Mouse (Mus musculus) midbrain, embryonic 13.5 days (tissue): ENCODE data around the gene Hist1h1c. TPM values are rescaled to one million over a fixed set of nuclear protein-coding genes. Genes with fewer than 3 reads are reported as not detected.
A peak's percentile ranks its signal among the peaks of the same experiment; 100 is the strongest.
"Not testable (repeated sequence)": the region's sequence is repeated elsewhere in the genome, so short reads cannot be mapped to it uniquely, and the experiment has no call there.

Experiments
- ATAC-seq: fragments of 200-750 bp; cut with Nextera tagmentation; 2 replicates; pipeline ENCODE4 v1.8.0; 2017; ENCODE audit warnings: mild to moderate bottlenecking, moderate TSS enrichment, moderate library complexity
- H3K27ac ChIP-seq: fragments of 300-500 bp; sonication (generic); 2 replicates; pipeline ENCODE4 v1.5.1; 2015; ENCODE audit warnings: inconsistent platforms, mild to moderate bottlenecking, moderate library complexity
- H3K27me3 ChIP-seq: fragments of 300-500 bp; sonication (generic); 2 replicates; pipeline ENCODE4 v1.6.1; 2015; ENCODE audit warnings: mild to moderate bottlenecking, inconsistent platforms
- H3K36me3 ChIP-seq: fragments of 300-500 bp; sonication (generic); 2 replicates; pipeline ENCODE4 v1.6.1; 2015; ENCODE audit warnings: mild to moderate bottlenecking, inconsistent platforms
- H3K4me1 ChIP-seq: fragments of 300-500 bp; sonication (generic); replicated peaks from 2 replicates; pipeline ENCODE4 v1.6.1; 2015; ENCODE audit warnings: inconsistent platforms
- H3K4me2 ChIP-seq: fragments of 300-500 bp; sonication (generic); replicated peaks from 2 replicates; pipeline ENCODE4 v1.6.1; 2015; ENCODE audit warnings: moderate library complexity, mild to moderate bottlenecking, inconsistent platforms
- H3K4me3 ChIP-seq: fragments of 300-500 bp; sonication (generic); replicated peaks from 2 replicates; pipeline ENCODE4 v1.5.1; 2015; ENCODE audit warnings: mild to moderate bottlenecking, inconsistent platforms
- H3K9ac ChIP-seq: fragments of 300-500 bp; sonication (generic); replicated peaks from 2 replicates; pipeline ENCODE4 v1.6.1; 2015; ENCODE audit warnings: mild to moderate bottlenecking, inconsistent platforms
- H3K9me3 ChIP-seq: fragments of 300-500 bp; sonication (generic); 2 replicates; pipeline ENCODE4 v1.6.1; 2016; ENCODE audit warnings: mild to moderate bottlenecking, inconsistent platforms
- WGBS: fragments of 180-500 bp; shearing (Covaris S2); methylation state at CpG from one replicate; pipeline ENCODE4 v1.1.7; 2015; 5-methylcytosine and 5-hydroxymethylcytosine counted together
- polyA plus RNA-seq: library from polyadenylated mRNA; unstranded; fragments of >200 nt; fragmentation: Nextera tagmentation; extraction: Ambion mirVana; gene quantifications from 2 replicates; pipeline ENCODE4 v1.2.1, GENCODE M21; 2015

Hist1h1c gene
- polyA plus RNA-seq, 1 experiment from 2014 or later, result 11.1 TPM

DNA sequence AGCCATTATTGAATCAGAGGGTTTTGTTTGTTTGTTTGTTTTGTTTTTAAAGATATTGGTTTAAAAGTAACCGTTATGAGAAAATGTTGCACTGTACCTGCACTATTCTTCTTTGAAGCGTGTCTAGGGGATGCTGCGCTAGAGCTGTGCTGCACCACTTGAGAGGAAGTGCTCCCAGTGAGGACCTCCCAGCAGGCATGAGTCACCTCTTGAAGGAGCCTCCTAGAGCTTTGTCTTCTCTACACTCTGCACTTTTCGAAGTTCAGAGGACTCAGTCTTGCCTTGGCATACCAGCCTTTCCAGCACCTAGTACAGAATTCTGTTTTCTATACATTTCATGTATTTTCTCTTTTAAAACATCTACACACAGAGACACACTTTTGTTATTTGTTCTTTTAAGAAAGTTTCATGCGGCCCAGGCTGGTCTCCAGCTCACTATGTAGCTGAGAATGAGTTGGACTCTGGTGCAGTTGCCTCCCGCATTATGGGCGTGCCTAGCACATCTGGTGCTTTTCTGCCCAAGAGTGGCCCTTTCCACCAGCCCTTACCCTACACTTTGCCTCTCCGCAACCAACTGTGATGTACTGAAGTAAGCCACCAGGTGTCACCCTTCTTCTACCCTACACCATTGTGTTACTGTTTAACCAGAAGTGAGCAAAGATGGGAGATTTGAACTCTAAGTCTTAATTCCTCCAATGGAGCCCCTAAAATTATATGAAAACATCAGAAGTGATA, 37.7 kb upstream of the Hist1h1c start:
- Histone ChIP-seq H3K9ac (no peak overlapping the region), H3K27ac (no peak overlapping the region), H3K27me3 (no peaks in the 10 kb centered on the region), H3K4me3 (no peak overlapping the region), H3K36me3 (no peaks in the 10 kb centered on the region), H3K4me1 (peaks cover 11% of the 10 kb centered on the region), H3K4me2 (no peak overlapping the region), H3K9me3 (no peaks in the 10 kb centered on the region)
- peak; percentile 53; the same call in 1 of the 2 replicates for ATAC-seq
- WGBS, result 37% methylated on average over 8 of the region's 8 CpGs

- Histone ChIP-seq H3K4me1 (peaks cover 11% of the 10 kb centered on the region), H3K4me2 (no peak overlapping the region), H3K9me3 (no peaks in the 10 kb centered on the region), H3K4me3 (no peak overlapping the region), H3K27me3 (no peaks in the 10 kb centered on the region), H3K36me3 (no peaks in the 10 kb centered on the region), H3K27ac (no peak overlapping the region), H3K9ac (no peak overlapping the region)
- ATAC-seq, result no peak
- WGBS, result 83% methylated on average over 4 of the region's 4 CpGs
Measured at GRCm38 (mm10) chr13:23702220-23702619, 36.4 kb upstream of the Hist1h1c start.

DNA sequence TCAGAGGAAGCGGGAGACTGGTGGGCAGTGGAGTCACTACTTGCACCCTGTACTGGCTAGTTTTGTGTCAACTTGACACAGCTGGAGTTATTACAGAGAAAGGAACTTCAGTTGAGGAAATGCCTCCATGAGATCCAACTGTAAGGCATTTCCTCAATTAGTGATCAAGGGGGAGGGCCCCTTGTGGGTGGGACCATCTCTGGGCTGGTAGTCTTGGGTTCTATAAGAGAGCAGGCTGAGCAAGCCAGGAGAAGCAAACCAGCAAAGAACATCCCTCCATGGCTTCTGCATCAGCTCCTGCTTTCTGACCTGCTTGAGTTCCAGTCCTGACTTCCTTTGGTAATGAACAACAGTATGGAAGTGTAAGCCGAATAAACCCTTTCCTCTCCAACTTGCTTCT, 35.8 kb upstream of the Hist1h1c start:
- not testable (repeated sequence) for H3K9me3 ChIP-seq, H3K27ac ChIP-seq, H3K9ac ChIP-seq, H3K4me3 ChIP-seq, H3K36me3 ChIP-seq, ATAC-seq, H3K4me1 ChIP-seq, H3K4me2 ChIP-seq, H3K27me3 ChIP-seq
- WGBS, result 87% methylated on average over 2 of the region's 2 CpGs

DNA sequence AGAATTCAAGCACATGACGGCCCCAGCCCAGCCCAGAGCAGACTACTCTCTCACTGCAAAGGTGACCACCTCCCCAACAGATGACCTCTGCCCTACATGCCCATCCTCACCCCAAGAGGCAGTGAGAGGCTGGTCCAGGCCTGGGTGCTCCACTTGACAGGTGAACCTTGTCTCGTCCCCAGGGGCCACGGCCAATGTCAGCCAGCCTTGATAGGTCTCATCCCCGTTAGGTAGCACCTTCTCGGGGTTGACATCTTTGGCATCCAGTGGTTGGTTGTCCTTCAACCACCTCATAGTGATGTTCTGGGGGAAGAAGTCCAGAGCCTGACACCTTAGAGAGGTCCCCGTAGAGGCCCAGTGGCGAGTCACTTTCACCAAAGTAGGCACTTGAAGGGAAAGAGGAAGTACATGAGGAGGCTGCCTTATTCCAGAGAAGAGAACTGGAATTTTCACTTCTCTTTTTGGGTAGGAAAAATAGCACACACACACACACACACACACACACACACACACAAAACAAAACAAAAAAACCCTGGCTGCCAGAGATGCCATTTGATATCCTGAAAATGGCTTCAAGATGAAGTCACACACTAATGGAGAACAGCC, 32.8 kb upstream of the Hist1h1c start:
- Histone ChIP-seq H3K4me1 (peaks cover 11% of the 10 kb centered on the region), H3K4me2 (no peak overlapping the region), H3K9me3 (no peaks in the 10 kb centered on the region), H3K4me3 (no peak overlapping the region), H3K36me3 (no peaks in the 10 kb centered on the region), H3K27ac (no peak overlapping the region), H3K9ac (no peak overlapping the region), H3K27me3 (no peaks in the 10 kb centered on the region)
- 88% methylated on average over 7 of the region's 7 CpGs for WGBS
- no peak for ATAC-seq

- WGBS, result 91% methylated on average over 12 of the region's 12 CpGs
- no peak for ATAC-seq
- no peak overlapping the region for H3K4me2 ChIP-seq
- no peaks in the 10 kb centered on the region for H3K27me3 ChIP-seq
- H3K4me3 ChIP-seq, result no peak overlapping the region
- H3K9me3 ChIP-seq, result no peaks in the 10 kb centered on the region
- no peak overlapping the region for H3K9ac ChIP-seq
- no peaks in the 10 kb centered on the region for H3K36me3 ChIP-seq
- H3K4me1 ChIP-seq, result peaks cover 11% of the 10 kb centered on the region
- no peak overlapping the region for H3K27ac ChIP-seq
Measured at GRCm38 (mm10) chr13:23706771-23707170, 31.8 kb upstream of the Hist1h1c start.

- Histone ChIP-seq H3K9ac (no peak overlapping the region), H3K4me2 (no peak overlapping the region), H3K4me1 (peaks cover 11% of the 10 kb centered on the region), H3K9me3 (no peaks in the 10 kb centered on the region), H3K36me3 (no peaks in the 10 kb centered on the region), H3K27ac (no peak overlapping the region), H3K27me3 (peaks cover 3% of the 10 kb centered on the region; the same call in 1 of the 2 replicates), H3K4me3 (no peak overlapping the region)
- ATAC-seq, result no peak
- whole genome bisulfite sequencing, result 81% methylated on average over 4 of the region's 4 CpGs
Measured at GRCm38 (mm10) chr13:23708041-23708440, 30.6 kb upstream of the Hist1h1c start.

GRCm38 (mm10) chr13:23708654-23709053, 30.0 kb upstream of the Hist1h1c start:
- Histone ChIP-seq H3K9ac (no peak overlapping the region), H3K27ac (no peak overlapping the region), H3K9me3 (no peaks in the 10 kb centered on the region), H3K36me3 (no peaks in the 10 kb centered on the region), H3K4me1 (peaks cover 11% of the 10 kb centered on the region), H3K4me2 (no peak overlapping the region), H3K4me3 (no peak overlapping the region), H3K27me3 (peaks cover 3% of the 10 kb centered on the region; the same call in 1 of the 2 replicates)
- WGBS, result 73% methylated on average over 4 of the region's 4 CpGs
- no peak for ATAC-seq

- peaks cover 11% of the 10 kb centered on the region for H3K4me1 ChIP-seq
- no peak overlapping the region for H3K27ac ChIP-seq
- H3K27me3 ChIP-seq, result peaks cover 3% of the 10 kb centered on the region; the same call in 1 of the 2 replicates
- peak overlapping the region; percentile 33 for H3K4me3 ChIP-seq
- ATAC-seq, result peak; percentile 24; the same call in 1 of the 2 replicates
- no peaks in the 10 kb centered on the region for H3K36me3 ChIP-seq
- WGBS, result 21% methylated on average over 15 of the region's 15 CpGs
- H3K4me2 ChIP-seq, result peak overlapping the region; percentile 57
- no peaks in the 10 kb centered on the region for H3K9me3 ChIP-seq
- peak overlapping the region; percentile 61 for H3K9ac ChIP-seq
Measured at GRCm38 (mm10) chr13:23709714-23710373, 28.8 kb upstream of the Hist1h1c start.

GRCm38 (mm10) chr13:23710374-23711089, 28.1 kb upstream of the Hist1h1c start, which contains the start of gene Hfe:
TSS of gene Hfe (minus strand) at chr13:23710854.
- H3K9me3 ChIP-seq, result no peaks in the 10 kb centered on the region
- H3K4me3 ChIP-seq, result peak within 1 kb of the TSS; percentile 33
- WGBS, result 6% methylated on average over 17 of the region's 17 CpGs
- H3K4me1 ChIP-seq, result peaks cover 11% of the 10 kb centered on the region
- H3K36me3 ChIP-seq, result no peaks in the 10 kb centered on the region
- ATAC-seq, result peak; percentile 70
- peaks cover 3% of the 10 kb centered on the region; the same call in 1 of the 2 replicates for H3K27me3 ChIP-seq
- no peak within 1 kb of the TSS for H3K27ac ChIP-seq
- peak within 1 kb of the TSS; percentile 61 for H3K9ac ChIP-seq
- H3K4me2 ChIP-seq, result peak within 1 kb of the TSS; percentile 57

DNA sequence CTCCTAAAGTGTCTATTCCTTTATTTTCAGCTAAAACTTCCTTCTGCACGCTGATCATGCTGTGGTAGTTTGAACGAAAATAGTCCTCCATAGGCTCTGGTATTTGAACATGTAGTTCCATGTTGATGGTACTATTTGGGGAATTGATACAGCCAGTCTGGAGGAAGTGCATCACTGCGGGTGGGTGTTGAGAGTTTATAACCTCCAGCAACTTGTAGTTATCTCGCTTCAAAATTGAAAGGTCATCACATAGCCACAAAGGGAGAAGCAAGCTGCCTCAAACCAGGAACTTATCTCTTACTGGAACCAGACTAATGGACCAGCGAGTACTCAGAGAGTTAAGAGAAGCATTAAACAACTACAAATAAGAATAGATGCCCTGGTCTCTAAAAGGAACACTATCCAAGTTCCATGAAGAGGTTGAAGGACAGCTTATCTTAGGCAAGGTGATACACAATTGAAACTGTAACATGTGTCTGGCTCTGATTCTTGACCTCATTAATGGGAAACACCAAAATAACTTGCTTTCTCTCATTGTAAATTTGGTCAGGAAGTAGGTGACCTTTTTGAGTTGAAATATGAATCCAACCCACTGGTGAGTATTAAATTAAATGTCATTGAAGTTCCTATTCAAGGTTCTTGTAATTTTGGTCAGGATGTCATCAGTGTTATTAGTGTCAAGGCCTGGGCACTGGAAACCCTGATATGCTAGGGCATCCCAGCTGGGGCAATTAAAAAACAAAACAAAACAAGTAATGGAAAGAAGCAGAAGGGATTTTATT, 22.2 kb upstream of the Hist1h1c start:
- Histone ChIP-seq H3K36me3 (no peaks in the 10 kb centered on the region), H3K4me3 (no peak overlapping the region), H3K9me3 (no peaks in the 10 kb centered on the region), H3K27me3 (peaks cover 3% of the 10 kb centered on the region; the same call in 1 of the 2 replicates), H3K4me1 (no peaks in the 10 kb centered on the region), H3K4me2 (no peak overlapping the region), H3K9ac (no peak overlapping the region), H3K27ac (no peak overlapping the region)
- ATAC-seq, result no peak
- 88% methylated on average over 5 of the region's 5 CpGs for WGBS

- Histone ChIP-seq H3K4me2 (no peak overlapping the region), H3K4me3 (no peak overlapping the region), H3K27ac (no peak overlapping the region), H3K4me1 (no peaks in the 10 kb centered on the region), H3K9ac (no peak overlapping the region), H3K36me3 (no peaks in the 10 kb centered on the region), H3K27me3 (no peaks in the 10 kb centered on the region), H3K9me3 (no peaks in the 10 kb centered on the region)
- no peak for ATAC-seq
- WGBS, result 62% methylated on average over 11 of the region's 11 CpGs
Measured at GRCm38 (mm10) chr13:23717176-23717575, 21.4 kb upstream of the Hist1h1c start.
